Mouse (Mus musculus) CH12.LX (cell line): ENCODE data around the gene Pik3r1. TPM values are rescaled to one million over a fixed set of nuclear protein-coding genes. Genes with fewer than 3 reads are reported as not detected.

Source experiments
- DNase-seq: peaks from one replicate; pipeline ENCODE4 v3.0.0-alpha.2; 2013; ENCODE audit errors: extremely low read depth
- H3K27ac ChIP-seq: 2 replicates; pipeline ENCODE4 v1.5.1; 2012; ENCODE audit warnings: low read depth, mild to moderate bottlenecking, control low read depth, moderate library complexity; ENCODE audit not compliant: insufficient read depth
- H3K27me3 ChIP-seq: replicated peaks from 2 replicates; pipeline ENCODE3; 2012; ENCODE audit warnings: inconsistent platforms
- H3K36me3 ChIP-seq, 2 experiments: replicated peaks in 1 of 2; 2 replicates each; pipeline versions ENCODE3 to v1.6.1; 2012; ENCODE audit warnings: inconsistent platforms in 1 of 2, low read length in 1 of 2, mild to moderate bottlenecking in 1 of 2, mixed read lengths in 1 of 2, moderate library complexity in 1 of 2; ENCODE audit not compliant: control insufficient read depth in 1 of 2, insufficient read depth in 1 of 2
- H3K4me1 ChIP-seq, 2 experiments: 2 replicates each; pipeline ENCODE4 v1.6.1; 2012; ENCODE audit warnings: inconsistent platforms in 1 of 2, moderate library complexity in 1 of 2; ENCODE audit not compliant: insufficient read depth in 2 of 2, control insufficient read depth in 1 of 2
- H3K4me2 ChIP-seq: 2 replicates; pipeline ENCODE4 v1.6.1; 2012; ENCODE audit warnings: low read depth, mild to moderate bottlenecking, control low read depth; ENCODE audit not compliant: poor library complexity, insufficient read depth, severe bottlenecking
- H3K4me3 ChIP-seq, 3 experiments: fragments of 150-350 bp in 1 of 3; sonication (generic) in 1 of 3; replicated peaks in 1 of 3; 2 replicates each; pipeline versions ENCODE3 to v1.5.1; 2011 to 2012; ENCODE audit warnings: low read depth in 2 of 3, low read length in 2 of 3, mild to moderate bottlenecking in 2 of 3, moderate library complexity in 2 of 3, control low read depth in 1 of 3, improper control_type of control experiment in 1 of 3, inconsistent platforms in 1 of 3, mixed read lengths in 1 of 3; ENCODE audit not compliant: poor library complexity in 1 of 3
- H3K79me2 ChIP-seq: replicated peaks from 2 replicates; pipeline ENCODE4 v1.6.1; 2012; ENCODE audit warnings: mild to moderate bottlenecking, moderate library complexity; ENCODE audit not compliant: control insufficient read depth, poor library complexity, insufficient read depth, severe bottlenecking; ENCODE audit errors: extremely low read depth
- H3K9ac ChIP-seq: 2 replicates; pipeline ENCODE4 v1.6.1; 2012; ENCODE audit warnings: low read depth, mild to moderate bottlenecking, control low read depth, moderate library complexity; ENCODE audit not compliant: insufficient read depth
- H3K9me3 ChIP-seq: replicated peaks from 2 replicates; pipeline ENCODE3; 2012; ENCODE audit warnings: low read length, inconsistent platforms, mixed read lengths
- BHLHE40 ChIP-seq: IDR thresholded peaks from 2 replicates; pipeline ENCODE4 v1.6.1; 2011; ENCODE audit warnings: mild to moderate bottlenecking, low read depth, low read length, improper control_type of control experiment
- CHD1 ChIP-seq: IDR thresholded peaks from 2 replicates; pipeline ENCODE4 v1.6.1; 2012; ENCODE audit warnings: low read depth, low read length, improper control_type of control experiment, inconsistent platforms
- E2F4 ChIP-seq: IDR thresholded peaks from 2 replicates; pipeline ENCODE4 v1.6.1; 2011; ENCODE audit warnings: low read depth, low read length, improper control_type of control experiment; ENCODE audit not compliant: insufficient replicate concordance
- EP300 ChIP-seq: IDR thresholded peaks from 2 replicates; pipeline ENCODE4 v1.6.1; 2011; ENCODE audit warnings: low read length, improper control_type of control experiment
- ETS1 ChIP-seq: conservative IDR thresholded peaks from 2 replicates; pipeline ENCODE4 v1.6.1; 2012; ENCODE audit warnings: low read depth, mild to moderate bottlenecking, inconsistent platforms, low read length, improper control_type of control experiment, moderate library complexity
- GABPA ChIP-seq: IDR thresholded peaks from 2 replicates; pipeline ENCODE4 v1.6.1; 2012; ENCODE audit warnings: low read depth, low read length, improper control_type of control experiment, inconsistent platforms; ENCODE audit not compliant: insufficient replicate concordance
- HCFC1 ChIP-seq: IDR thresholded peaks from 2 replicates; pipeline ENCODE4 v1.6.1; 2012; ENCODE audit warnings: low read depth, mild to moderate bottlenecking, inconsistent platforms, low read length, improper control_type of control experiment
- IRF4 ChIP-seq: IDR thresholded peaks from 2 replicates; pipeline ENCODE4 v1.6.1; 2014; ENCODE audit warnings: low read depth, mild to moderate bottlenecking, inconsistent platforms, low read length, improper control_type of control experiment
- JUN ChIP-seq: IDR thresholded peaks from 2 replicates; pipeline ENCODE4 v1.6.1; 2011; ENCODE audit warnings: low read depth, mild to moderate bottlenecking, low read length, improper control_type of control experiment, moderate library complexity; ENCODE audit not compliant: insufficient read depth
- JUND ChIP-seq: conservative IDR thresholded peaks from 2 replicates; pipeline ENCODE4 v1.6.1; 2011; ENCODE audit warnings: low read depth, low read length, improper control_type of control experiment
- MAX ChIP-seq: IDR thresholded peaks from 2 replicates; pipeline ENCODE4 v1.6.1; 2011; ENCODE audit warnings: low read length, improper control_type of control experiment
- MAZ ChIP-seq: IDR thresholded peaks from 2 replicates; pipeline ENCODE4 v1.6.1; 2012; ENCODE audit warnings: low read depth, mild to moderate bottlenecking, inconsistent platforms, low read length, improper control_type of control experiment, moderate library complexity
- MEF2A ChIP-seq: IDR thresholded peaks from 2 replicates; pipeline ENCODE4 v1.6.1; 2014; ENCODE audit warnings: low read depth, mild to moderate bottlenecking, inconsistent platforms, low read length, improper control_type of control experiment, borderline replicate concordance
- NELFE ChIP-seq: IDR thresholded peaks from 2 replicates; pipeline ENCODE4 v1.6.1; 2011; ENCODE audit warnings: low read depth, low read length, improper control_type of control experiment
- NRF1 ChIP-seq: IDR thresholded peaks from 2 replicates; pipeline ENCODE4 v1.6.1; 2014; ENCODE audit warnings: low read depth, mild to moderate bottlenecking, inconsistent platforms, low read length, improper control_type of control experiment, moderate library complexity
- PAX5 ChIP-seq: IDR thresholded peaks from 2 replicates; pipeline ENCODE4 v1.6.1; 2012; ENCODE audit warnings: low read length, inconsistent platforms, mixed read lengths
- POLR2A ChIP-seq: IDR thresholded peaks from 2 replicates; pipeline ENCODE4 v1.6.1; 2011; ENCODE audit warnings: low read depth, mild to moderate bottlenecking, improper control_type of control experiment, low read length
- POLR2AphosphoS2 ChIP-seq: IDR thresholded peaks from 2 replicates; pipeline ENCODE4 v1.6.1; 2011; ENCODE audit warnings: low read depth, low read length, improper control_type of control experiment
- RCOR1 ChIP-seq: conservative IDR thresholded peaks from 2 replicates; pipeline ENCODE4 v1.6.1; 2012; ENCODE audit warnings: low read depth, mild to moderate bottlenecking, inconsistent platforms, low read length, improper control_type of control experiment
- SIN3A ChIP-seq: IDR thresholded peaks from 2 replicates; pipeline ENCODE4 v1.6.1; 2012; ENCODE audit warnings: low read length, improper control_type of control experiment, inconsistent platforms
- SMC3 ChIP-seq: IDR thresholded peaks from 2 replicates; pipeline ENCODE4 v1.6.1; 2011; ENCODE audit warnings: low read depth, low read length, improper control_type of control experiment
- TCF12 ChIP-seq: IDR thresholded peaks from 2 replicates; pipeline ENCODE4 v1.6.1; 2014; ENCODE audit warnings: low read depth, mild to moderate bottlenecking, inconsistent platforms, low read length, improper control_type of control experiment
- USF1 ChIP-seq: IDR thresholded peaks from 2 replicates; pipeline ENCODE4 v1.6.1; 2014; ENCODE audit warnings: low read depth, mild to moderate bottlenecking, inconsistent platforms, low read length, improper control_type of control experiment
- ZKSCAN1 ChIP-seq: IDR thresholded peaks from 2 replicates; pipeline ENCODE4 v1.6.1; 2012; ENCODE audit warnings: low read depth, inconsistent platforms, low read length, improper control_type of control experiment, borderline replicate concordance
- ZMIZ1 ChIP-seq: IDR thresholded peaks from 2 replicates; pipeline ENCODE4 v1.6.1; 2012; ENCODE audit warnings: low read depth, mild to moderate bottlenecking, inconsistent platforms, low read length, improper control_type of control experiment
- dilution Hi-C: fragments of 300-500 bp; cut with MboI; formaldehyde crosslinking; loops from 2 replicates; pipeline ENCODE4 v1.14.3; 2020; ENCODE audit warnings: low sequenced_read_pairs; ENCODE audit not compliant: extremely low pct_unique_long_range_greater_than_20kb, extremely low pct_ligation_motif_present
- in situ Hi-C: fragments of 300-500 bp; cut with MboI; formaldehyde crosslinking; loops from 3 replicates; pipeline ENCODE4 v1.14.3; 2019; ENCODE audit warnings: low sequenced_read_pairs, low pct_ligation_motif_present, low pct_unique_long_range_greater_than_20kb, mixed read lengths
- polyA plus RNA-seq: library from polyadenylated mRNA; unstranded; fragments of >175 nt; gene quantifications from 2 replicates; pipeline ENCODE4 v1.2.1, GENCODE M21; 2012; ENCODE audit warnings: low read depth; ENCODE audit not compliant: insufficient read length
- total RNA-seq, 2 experiments: library from RNA; depleted of rRNA; stranded (reverse); fragments of 300-350 nt in 1 of 2; fragments of >200 nt in 1 of 2; gene quantifications; 2 replicates each; pipeline ENCODE4 v1.2.3; 2012 to 2014

Pik3r1 gene
- total and polyA plus RNA-seq, 3 experiments: 17.5 to 21.0 (median 19.3) TPM

GRCm38 (mm10) chr13:101800021-101800596, 32.1 kb upstream of the Pik3r1 start (continued):
- TF ChIP-seq JUND (peak; percentile 50; the same call in 1 of the 2 replicates), IRF4 (peak; percentile 90), NELFE (no peak), USF1 (no peak), MEF2A (peak; percentile 71; the same call in 1 of the 2 replicates), BHLHE40 (peak; percentile 73), ZMIZ1 (no peak), HCFC1 (no peak; the same call in 1 of the 2 replicates), MAZ (no peak), PAX5 (no peak), ETS1 (peak; percentile 65; the same call in 1 of the 2 replicates), NRF1 (no peak), E2F4 (no peak), RCOR1 (peak; percentile 73; the same call in 1 of the 2 replicates), MAX (peak; percentile 21; the same call in 1 of the 2 replicates), GABPA (no peak), POLR2AphosphoS2 (no peak), TCF12 (peak; percentile 87), CHD1 (no peak), SMC3 (peak; percentile 18; the same call in 1 of the 2 replicates), EP300 (peak; percentile 94), POLR2A (no peak), SIN3A (no peak)

- Histone ChIP-seq H3K27me3 (no peaks in the 10 kb centered on the region), H3K4me1 (peaks cover 17 to 51% of the 10 kb centered on the region in 2 experiments; a peak in 3 of 4 replicates), H3K4me3 (no peak overlapping the region), H3K9me3 (no peaks in the 10 kb centered on the region), H3K27ac (no peak overlapping the region), H3K4me2 (no peak overlapping the region), H3K36me3 (no peaks in the 10 kb centered on the region), H3K9ac (no peak overlapping the region), H3K79me2 (no peaks in the 10 kb centered on the region)
- in situ Hi-C loops: no loop called here
- dilution Hi-C loops: no loop called here
- no peak for DNase-seq
- TF ChIP-seq SIN3A: no peak
- TF ChIP-seq EP300: no peak
- TF ChIP-seq TCF12: no peak
- TF ChIP-seq JUN: no peak
- no peak for TF ChIP-seq MAX
- TF ChIP-seq MEF2A: no peak
- TF ChIP-seq MAZ: no peak
- no peak for TF ChIP-seq PAX5
- TF ChIP-seq RCOR1: no peak
- TF ChIP-seq ZKSCAN1: no peak
- TF ChIP-seq SMC3: no peak
- no peak for TF ChIP-seq ZMIZ1
- no peak for TF ChIP-seq ETS1
Measured at GRCm38 (mm10) chr13:101799318-101799717, 31.3 kb upstream of the Pik3r1 start.
